Mouse (Mus musculus) left cerebral cortex, postnatal 36 days (tissue): ENCODE data around the gene Il17rd. TPM values are rescaled to one million over a fixed set of nuclear protein-coding genes. Genes with fewer than 3 reads are reported as not detected.

Experiments used
- DNase-seq, 2 experiments: peaks; one replicate each; pipeline ENCODE4 v3.0.0; 2021 to 2022; ENCODE audit warnings: low spot score in 2 of 2, mixed read lengths in 1 of 2
- intact Hi-C: fragments of 180-260 bp; cut with DNase I; formaldehyde crosslinking; loops from one replicate; pipeline ENCODE4 v1.15.1; 2025
- total RNA-seq, 2 experiments: library from RNA; stranded (reverse); gene quantifications; 2 replicates each; pipeline ENCODE4 v1.2.3; 2021

Gene Il17rd
- total RNA-seq, 2 experiments from 2014 or later: 2.1 to 2.3 TPM

DNA sequence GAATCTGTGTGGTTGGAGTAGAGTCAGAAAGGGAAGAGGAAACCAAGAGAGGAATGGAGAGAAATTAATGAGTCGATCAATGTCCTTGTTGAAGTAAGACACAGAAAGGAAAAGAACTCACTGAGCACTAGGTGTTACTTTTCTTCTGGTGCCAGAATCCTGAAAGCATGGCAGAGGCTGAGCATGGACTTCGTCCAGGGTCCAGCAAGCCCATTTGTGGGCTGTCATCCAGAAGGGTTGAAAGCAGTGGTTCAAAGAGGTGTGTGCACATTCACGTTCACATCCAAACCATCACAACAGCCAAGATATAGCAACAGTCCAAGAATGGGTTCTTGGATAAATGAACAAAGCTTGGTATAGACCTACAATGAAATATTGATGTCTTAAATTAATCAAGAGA, 91.3 kb downstream of the Il17rd start:
- intact Hi-C loops: no loop called here
- DNase-seq: no peak

DNA sequence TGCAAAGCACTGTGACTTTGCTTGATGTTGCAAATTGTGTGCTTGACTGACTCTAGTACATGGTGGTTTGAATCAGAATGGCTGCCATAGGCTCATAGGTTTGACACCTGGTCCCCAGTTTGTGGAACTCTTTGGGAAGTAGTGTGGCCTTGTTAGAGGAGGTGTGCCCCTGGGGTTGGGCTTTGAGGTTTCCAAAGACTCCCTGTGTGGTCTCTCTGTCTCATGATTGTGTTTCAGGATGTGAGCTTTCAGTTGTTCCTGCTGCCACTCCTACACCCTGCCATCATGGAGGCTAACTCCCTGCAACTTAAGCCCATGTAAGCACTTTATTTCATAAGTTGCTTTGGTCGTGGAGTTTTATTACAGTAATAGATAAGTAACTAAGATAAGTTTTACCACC, 91.9 kb downstream of the Il17rd start:
- no peak for DNase-seq
- intact Hi-C loops: no loop called here

DNA sequence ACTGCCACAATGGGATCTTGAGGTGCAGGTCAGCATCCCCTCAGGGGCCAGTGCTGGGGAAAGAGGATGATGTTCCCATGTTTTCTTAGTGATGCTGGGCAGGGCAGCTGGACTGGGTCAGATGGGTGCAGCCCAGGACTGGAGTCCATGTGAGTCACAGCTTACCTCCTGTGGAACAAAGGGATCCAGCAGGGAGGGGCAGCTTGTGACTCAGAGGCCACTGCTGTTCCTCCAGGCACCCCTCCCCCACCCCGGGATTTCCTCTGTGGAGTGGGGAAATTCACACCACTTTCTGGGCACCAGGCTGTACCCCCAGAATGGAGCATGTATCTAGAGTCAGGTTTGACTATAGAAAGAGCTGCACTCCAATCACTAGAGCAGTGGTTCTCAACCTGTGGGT, 92.8 kb downstream of the Il17rd start:
- intact Hi-C loops: no loop called here

DNA sequence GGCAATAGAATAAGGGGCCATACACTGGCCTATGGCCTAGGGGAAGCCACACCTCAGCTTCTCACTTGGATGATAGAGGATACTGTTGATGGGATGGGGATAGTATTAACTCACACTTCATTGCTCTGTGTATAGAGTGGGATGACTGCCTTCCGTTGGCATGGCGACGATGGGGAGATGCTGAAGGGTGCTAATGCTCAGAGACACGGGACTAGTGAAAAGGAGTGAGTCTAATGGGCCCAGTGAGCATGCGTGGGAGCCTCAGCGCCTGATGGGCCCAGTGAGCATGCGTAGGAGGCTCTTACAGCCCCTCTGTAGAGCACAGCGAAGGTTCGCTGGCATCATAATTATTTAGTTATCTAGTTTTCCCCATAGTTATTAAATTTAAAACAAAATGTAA, 100.2 kb downstream of the Il17rd start:
- intact Hi-C loops: no loop called here
- no peak for DNase-seq

More for the DNA sequence above, 92.8 kb downstream of the Il17rd start:
- no peak for DNase-seq

DNA sequence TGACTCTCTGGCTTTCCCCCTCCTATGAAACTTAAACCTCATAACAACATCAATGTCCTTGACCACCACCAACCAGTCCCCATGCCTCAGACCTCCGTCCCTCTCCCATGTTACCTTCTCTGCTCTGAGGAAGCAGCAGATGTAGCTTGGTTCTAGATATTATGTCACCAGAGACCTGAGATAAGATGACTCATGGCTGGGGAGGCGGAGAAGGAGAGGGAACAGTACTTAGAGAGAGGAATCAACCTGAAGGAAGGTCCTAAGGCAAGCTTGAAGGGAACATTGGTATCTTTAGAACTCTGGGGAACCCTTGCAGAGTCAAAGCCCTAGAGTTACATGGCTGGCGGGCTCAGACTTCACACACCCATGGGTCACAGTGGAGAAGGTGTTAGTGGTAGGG, 101.2 kb downstream of the Il17rd start:
- intact Hi-C loops: no loop called here
- DNase-seq: no peak

DNA sequence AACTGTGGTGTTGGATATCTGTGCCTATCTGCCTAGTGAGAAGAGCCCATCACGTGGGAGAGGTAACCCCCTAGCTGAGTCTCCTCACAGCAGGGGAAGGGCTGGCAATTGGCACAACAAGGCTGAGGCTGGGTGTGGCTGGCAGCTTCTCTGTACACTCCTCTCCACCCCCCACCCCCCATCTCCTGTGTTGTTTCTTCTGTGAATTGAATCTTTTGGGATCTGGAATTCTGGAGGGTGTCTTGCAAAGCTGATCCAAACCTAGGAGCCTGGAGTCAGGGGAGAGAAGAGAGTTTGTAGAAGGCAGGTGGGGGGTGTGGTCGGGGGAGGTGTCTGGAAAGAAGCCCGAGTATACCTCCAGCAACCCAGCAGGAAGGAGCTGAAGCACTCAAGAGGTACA, 102.7 kb downstream of the Il17rd start:
- DNase-seq: no peak
- intact Hi-C loops: no loop called here

DNA sequence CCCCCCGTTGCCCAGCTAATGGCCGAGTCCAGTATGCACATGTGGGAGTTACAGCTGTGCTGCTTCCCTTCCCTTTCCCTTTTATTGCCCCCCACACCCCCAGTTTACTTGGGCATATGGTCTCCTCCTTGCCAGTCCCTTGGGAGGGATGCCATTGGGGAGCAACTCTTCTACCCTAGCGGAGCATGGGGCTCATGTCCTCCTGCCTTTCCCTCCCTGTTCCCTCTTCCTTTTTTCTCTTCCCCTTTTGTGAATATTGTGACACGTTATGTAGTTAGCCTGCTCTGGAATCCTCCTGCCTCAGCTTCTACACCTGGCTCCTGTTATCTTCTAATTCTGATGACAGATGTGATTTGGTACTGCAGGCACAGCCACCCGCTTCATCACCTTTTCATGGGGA, 103.9 kb downstream of the Il17rd start:
- intact Hi-C loops: no loop called here
- DNase-seq: no peak

DNA sequence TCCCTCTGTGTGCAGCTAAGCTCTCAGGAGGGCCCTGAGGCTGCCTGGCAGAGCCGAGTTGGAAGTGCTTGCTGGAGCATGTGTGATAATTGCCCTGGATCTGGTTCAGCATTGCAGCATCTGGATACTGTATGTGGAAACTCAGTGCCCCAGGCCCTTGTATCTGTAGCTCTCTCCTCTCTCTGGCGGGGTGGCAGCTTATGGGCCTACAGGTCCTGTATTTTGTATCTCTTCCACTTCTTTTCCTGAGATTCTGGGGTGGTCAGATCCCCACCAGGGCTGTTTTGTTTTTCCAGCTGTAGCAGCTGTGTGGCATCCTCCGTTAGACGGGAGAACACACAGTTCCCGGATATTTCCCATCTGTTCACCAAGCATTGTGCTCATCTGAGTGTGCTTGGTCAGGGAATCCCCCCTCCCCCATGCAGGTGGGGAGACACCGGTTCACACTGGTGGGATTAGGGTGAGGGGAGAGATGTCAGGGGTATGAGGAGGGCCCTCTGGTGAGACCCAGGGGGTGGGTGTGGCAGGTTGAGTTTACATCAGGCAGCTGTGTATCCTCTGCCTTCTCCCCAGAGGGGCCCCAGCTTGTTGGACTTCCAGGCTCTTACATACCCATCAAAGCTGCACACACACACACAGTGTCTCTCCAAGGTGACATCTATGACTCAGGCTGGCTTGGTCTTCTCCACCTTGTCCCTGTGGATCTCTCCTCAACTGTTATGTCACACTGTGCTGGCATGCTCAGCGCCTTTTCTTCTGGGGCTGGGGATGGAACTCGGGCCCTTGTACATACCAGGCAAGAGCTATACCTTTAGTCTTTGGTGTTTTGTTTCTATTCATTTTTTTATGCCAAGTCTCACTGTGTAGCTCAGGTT, 106.7 kb downstream of the Il17rd start:
- DNase-seq: no peak
- intact Hi-C loops: no loop called here

DNA sequence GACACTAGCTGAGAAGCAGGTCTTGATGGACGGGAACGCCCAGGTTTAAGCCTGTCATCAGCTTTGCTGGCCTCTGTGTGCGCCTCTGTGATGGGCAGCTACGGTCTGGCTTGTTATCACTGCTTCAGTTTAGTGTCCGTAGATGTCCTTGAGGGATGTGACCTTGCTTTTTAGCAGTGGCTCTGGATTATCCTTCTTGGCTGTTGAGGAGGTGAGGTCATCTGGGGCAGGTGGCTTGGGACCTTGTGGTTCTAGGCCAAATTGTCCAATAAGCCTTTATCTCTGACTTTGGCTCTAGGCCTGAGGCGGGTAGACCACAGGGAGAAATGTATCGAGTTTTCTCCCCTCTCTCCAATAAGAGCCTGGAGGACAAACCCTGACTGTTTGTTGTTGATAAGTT, 109.0 kb downstream of the Il17rd start:
- DNase-seq: no peak
- intact Hi-C loops: no loop called here

DNA sequence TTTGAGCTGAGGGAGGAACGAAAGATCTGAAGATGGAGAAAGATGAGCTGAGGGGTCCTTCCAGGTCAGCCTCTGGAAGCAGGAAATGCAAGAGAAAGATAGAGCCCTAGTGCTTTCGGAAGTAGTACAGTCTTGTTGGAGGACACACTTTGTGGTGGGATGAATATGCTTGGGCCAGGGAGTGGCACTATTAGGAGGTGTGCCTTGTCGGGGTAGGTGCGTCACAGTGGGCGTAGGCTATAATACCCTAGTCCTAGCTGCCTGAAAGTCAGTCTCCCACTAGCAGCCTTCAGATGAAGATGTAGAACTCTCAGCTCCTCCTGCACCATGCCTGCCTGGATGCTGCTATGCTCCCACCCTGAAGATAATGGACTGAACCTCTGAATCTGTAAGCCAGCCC, 110.7 kb downstream of the Il17rd start:
- intact Hi-C loops: no loop called here
- DNase-seq: no peak

DNA sequence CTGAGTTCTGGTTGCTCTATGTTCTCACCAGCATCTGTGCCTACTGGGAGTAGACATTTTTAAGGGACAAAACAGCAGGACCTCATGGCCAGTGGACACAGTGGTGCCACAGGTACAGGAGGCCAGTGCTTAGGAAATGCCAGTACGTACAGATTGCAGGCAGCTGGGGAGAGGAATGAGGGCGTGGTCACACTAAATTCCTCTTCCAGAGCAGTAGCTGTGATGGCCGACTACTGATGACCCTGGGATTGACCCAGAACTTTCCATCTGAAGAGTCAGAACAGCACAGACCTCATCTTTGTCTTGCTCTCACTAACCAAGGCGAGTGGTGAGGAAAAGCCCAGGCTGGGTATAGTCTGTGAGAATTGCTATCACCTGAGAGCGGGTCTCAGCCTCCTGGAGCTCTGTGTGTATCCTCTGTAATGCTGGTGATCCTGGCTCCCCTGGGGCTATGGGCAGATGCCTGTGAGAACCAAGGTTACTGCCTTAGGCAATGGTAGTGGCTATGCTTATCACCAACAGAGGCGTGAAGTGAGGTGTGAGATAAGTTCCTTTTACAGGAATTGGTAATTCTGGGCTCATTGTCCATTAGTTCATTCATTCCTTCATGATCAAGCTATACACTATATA, 111.4 kb downstream of the Il17rd start:
- intact Hi-C loops: no loop called here
- no peak for DNase-seq

DNA sequence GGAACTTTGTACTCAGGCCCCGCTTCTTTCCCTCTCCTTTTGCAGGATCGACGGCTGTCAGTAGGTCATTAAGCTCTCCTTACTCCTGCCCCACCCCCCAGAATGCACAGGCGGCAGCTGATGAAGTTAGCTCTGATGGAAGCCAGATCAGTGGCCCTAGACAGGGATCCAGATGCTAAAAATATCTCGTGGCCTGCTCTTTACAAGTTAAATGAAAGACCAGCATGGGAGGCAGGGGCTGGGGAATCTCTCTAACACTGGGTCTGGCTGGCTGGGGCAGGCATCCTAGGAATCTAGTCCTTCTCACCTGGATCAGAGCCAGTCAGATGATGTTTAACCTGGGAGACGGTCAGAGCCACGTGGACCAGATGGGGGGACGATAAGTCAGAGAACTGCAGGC, 112.7 kb downstream of the Il17rd start:
- DNase-seq: no peak
- intact Hi-C loops: no loop called here

DNA sequence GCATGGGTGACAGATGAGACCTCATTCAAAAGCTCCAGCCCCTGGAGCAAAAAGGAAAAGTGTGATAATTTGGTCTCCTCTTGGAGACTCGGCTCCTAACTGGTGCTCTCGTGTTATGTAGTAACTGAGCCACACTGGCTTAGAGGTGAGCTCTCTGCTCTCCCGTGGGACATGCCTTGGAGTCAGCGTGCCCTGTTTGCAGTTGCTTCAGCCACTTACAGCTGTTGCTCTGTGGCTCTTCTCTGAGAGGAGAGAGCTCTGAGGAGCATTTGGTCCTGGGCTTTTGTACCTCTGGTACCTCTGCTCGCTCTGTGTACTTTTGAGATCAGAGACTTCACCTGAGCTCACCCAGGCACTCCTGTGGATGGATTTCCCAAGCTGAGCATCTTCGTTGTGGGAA, 116.3 kb downstream of the Il17rd start:
- intact Hi-C loops: no loop called here
- no peak for DNase-seq

DNA sequence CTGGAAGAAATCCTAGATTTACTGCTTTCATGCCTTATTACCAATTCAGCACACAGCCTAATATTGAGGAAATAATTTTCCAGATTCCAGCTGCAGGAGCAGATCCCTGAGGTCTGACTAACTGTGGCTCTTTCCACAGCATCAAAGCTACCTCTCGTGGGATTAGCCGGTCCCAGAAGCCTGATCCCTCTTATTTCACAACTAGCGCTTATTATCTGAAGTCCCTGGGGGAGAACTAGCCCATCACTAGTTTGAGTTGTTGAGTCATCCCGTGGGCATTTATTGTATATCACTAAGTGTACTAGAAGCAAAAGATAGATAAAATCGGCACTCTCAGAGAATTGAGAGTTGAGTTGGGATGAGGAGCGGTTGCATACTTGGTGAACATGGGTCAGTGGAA, 117.3 kb downstream of the Il17rd start:
- intact Hi-C loops: no loop called here

More for the DNA sequence above, 117.3 kb downstream of the Il17rd start:
- no peak for DNase-seq

Other genes starting within 250 kb of the Il17rd start
- gene Asb14, start 144.4 kb upstream of the Il17rd start, total RNA-seq: under 1 TPM in 1 of 2 experiments, not detected in 1; 0.22 TPM
- 10 to 100 TPM; 54.7 to 63.5 TPM for gene Appl1, start 67.7 kb upstream of the Il17rd start, total RNA-seq
- gene Hesx1, start 44.5 kb upstream of the Il17rd start, total RNA-seq: not detected
- gene Arhgef3, start 76.0 kb downstream of the Il17rd start, total RNA-seq: 10 to 100 TPM; 66.5 to 67.7 TPM